Mouse (Mus musculus) spleen, adult 2 months (tissue): ENCODE results near the gene Rasl12.

Experiments used
- CTCF ChIP-seq: fragments of 200-500 bp; IDR thresholded peaks from 2 replicates; pipeline ENCODE4 v1.5.1; 2011; ENCODE audit warnings: mild to moderate bottlenecking, inconsistent platforms; ENCODE audit not compliant: insufficient read depth, insufficient read length, insufficient replicate concordance; ENCODE audit errors: extremely low read depth
- POLR2A ChIP-seq: fragments of 200-500 bp; IDR thresholded peaks from 2 replicates; pipeline ENCODE4 v1.6.1; 2011; ENCODE audit warnings: low read depth, low read length, inconsistent platforms

DNA sequence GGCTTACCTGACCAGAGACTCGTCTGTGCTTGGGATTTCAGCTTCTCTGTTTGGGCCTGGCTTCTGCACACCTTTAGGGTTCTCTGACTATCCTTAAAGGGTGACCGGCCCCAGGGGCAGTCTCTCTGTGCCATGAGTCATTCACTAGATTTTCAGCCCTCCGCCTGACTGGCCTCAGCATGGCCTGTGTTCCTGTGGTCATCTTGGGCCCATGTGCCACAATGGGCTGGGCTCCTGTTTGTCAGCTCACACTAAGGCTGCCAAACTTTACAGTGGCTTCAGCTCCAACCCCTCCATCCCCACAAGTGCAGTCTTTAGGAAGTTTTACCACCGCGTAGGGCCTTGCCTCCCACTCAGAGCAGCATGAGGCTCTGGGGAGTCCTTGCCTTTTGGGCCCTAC lies 45.1 kb upstream of the Rasl12 start:
- no peak for TF ChIP-seq CTCF
- TF ChIP-seq POLR2A = no peak
